Mouse (Mus musculus) neural tube, embryonic 12.5 days (tissue): ENCODE results near the gene Camkmt. TPM values are rescaled to one million over a fixed set of nuclear protein-coding genes. Genes with fewer than 3 reads are reported as not detected.

ENCODE experiments used
- ATAC-seq: fragments of 200-750 bp; cut with Nextera tagmentation; 2 replicates; pipeline ENCODE4 v1.8.0; 2017; ENCODE audit warnings: low read depth, mild to moderate bottlenecking, moderate TSS enrichment, moderate library complexity; ENCODE audit not compliant: low FRiP score
- H3K27ac ChIP-seq: fragments of 300-500 bp; sonication (generic); 2 replicates; pipeline ENCODE4 v1.5.1; 2016
- H3K27me3 ChIP-seq: fragments of 300-500 bp; sonication (generic); replicated peaks from 2 replicates; pipeline ENCODE4 v1.6.1; 2016; ENCODE audit warnings: mild to moderate bottlenecking
- H3K36me3 ChIP-seq: fragments of 300-500 bp; sonication (generic); 2 replicates; pipeline ENCODE4 v1.6.1; 2016; ENCODE audit warnings: mild to moderate bottlenecking
- H3K4me1 ChIP-seq: fragments of 300-500 bp; sonication (generic); 2 replicates; pipeline ENCODE4 v1.6.1; 2016
- H3K4me2 ChIP-seq: fragments of 300-500 bp; sonication (generic); replicated peaks from 2 replicates; pipeline ENCODE4 v1.6.1; 2016; ENCODE audit warnings: mild to moderate bottlenecking
- H3K4me3 ChIP-seq: fragments of 300-500 bp; sonication (generic); 2 replicates; pipeline ENCODE4 v1.5.1; 2016
- H3K9ac ChIP-seq: fragments of 300-500 bp; sonication (generic); 2 replicates; pipeline ENCODE4 v1.6.1; 2016; ENCODE audit warnings: mild to moderate bottlenecking
- H3K9me3 ChIP-seq: fragments of 300-500 bp; sonication (generic); 2 replicates; pipeline ENCODE4 v1.6.1; 2016; ENCODE audit warnings: mild to moderate bottlenecking
- WGBS: fragments of 180-500 bp; shearing (Covaris S2); methylation state at CpG from one replicate; pipeline ENCODE4 v1.1.7; 2016; 5-methylcytosine and 5-hydroxymethylcytosine counted together
- polyA plus RNA-seq: library from polyadenylated mRNA; unstranded; fragments of >200 nt; fragmentation: Nextera tagmentation; extraction: Ambion mirVana; gene quantifications from 2 replicates; pipeline ENCODE4 v1.2.1, GENCODE M21; 2016

The Camkmt gene
- polyA plus RNA-seq, 1 experiment from 2014 or later = 14.7 TPM

DNA sequence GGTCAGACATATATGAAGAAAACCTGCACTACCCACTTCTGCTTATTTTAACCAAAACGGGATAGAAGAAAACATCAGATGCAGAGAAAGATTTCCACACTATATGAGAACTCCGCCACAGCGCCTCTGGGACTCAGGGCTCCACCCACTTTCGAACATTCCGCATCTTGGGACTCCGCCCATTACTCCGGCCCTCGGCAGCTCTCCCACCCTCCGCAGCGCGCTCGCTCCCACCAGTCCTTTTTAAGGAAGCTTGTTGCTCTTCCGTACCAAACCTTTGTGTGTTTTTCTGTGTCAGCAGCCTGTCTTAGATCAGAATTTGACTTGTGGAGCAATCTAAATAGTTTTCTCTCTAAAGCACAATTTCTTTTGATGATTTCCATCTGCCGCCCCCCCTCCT lies 367.7 kb downstream of the Camkmt start:
- 3% methylated on average over 14 of the region's 14 CpGs for WGBS
- no peak overlapping the region for H3K4me3 ChIP-seq
- ATAC-seq = no peak

GRCm38 (mm10) chr17:85458589-85458988 lies 368.2 kb downstream of the Camkmt start:
- H3K36me3 ChIP-seq = no peaks in the 10 kb centered on the region
- ATAC-seq = 0 out of 2 replicates have a peak, but pooled peaks have one; percentile 41
- H3K4me3 ChIP-seq = no peak overlapping the region
- no peaks in the 10 kb centered on the region for H3K9me3 ChIP-seq
- H3K27ac ChIP-seq = no peak overlapping the region
- H3K4me1 ChIP-seq = peaks cover 4% of the 10 kb centered on the region; the same call in 1 of the 2 replicates
- no peak overlapping the region for H3K4me2 ChIP-seq
- H3K27me3 ChIP-seq = peaks cover 98% of the 10 kb centered on the region
- WGBS = 3% methylated on average over 9 of the region's 9 CpGs
- H3K9ac ChIP-seq = no peak overlapping the region

More for the DNA sequence above, 367.7 kb downstream of the Camkmt start:
- Histone ChIP-seq H3K4me1 (peaks cover 4% of the 10 kb centered on the region; the same call in 1 of the 2 replicates), H3K27ac (no peak overlapping the region), H3K9me3 (no peaks in the 10 kb centered on the region), H3K4me2 (no peak overlapping the region), H3K36me3 (no peaks in the 10 kb centered on the region), H3K27me3 (peaks cover 98% of the 10 kb centered on the region), H3K9ac (no peak overlapping the region)

GRCm38 (mm10) chr17:85461577-85461976 lies 371.2 kb downstream of the Camkmt start:
- 29% methylated on average over 3 of the region's 3 CpGs for WGBS
- no peaks in the 10 kb centered on the region for H3K9me3 ChIP-seq
- no peak for ATAC-seq
- peaks cover 12% of the 10 kb centered on the region for H3K4me1 ChIP-seq
- no peak overlapping the region for H3K27ac ChIP-seq
- no peak overlapping the region for H3K4me2 ChIP-seq
- H3K9ac ChIP-seq = no peak overlapping the region
- H3K36me3 ChIP-seq = no peaks in the 10 kb centered on the region
- no peak overlapping the region for H3K4me3 ChIP-seq
- H3K27me3 ChIP-seq = peaks cover 98% of the 10 kb centered on the region

DNA sequence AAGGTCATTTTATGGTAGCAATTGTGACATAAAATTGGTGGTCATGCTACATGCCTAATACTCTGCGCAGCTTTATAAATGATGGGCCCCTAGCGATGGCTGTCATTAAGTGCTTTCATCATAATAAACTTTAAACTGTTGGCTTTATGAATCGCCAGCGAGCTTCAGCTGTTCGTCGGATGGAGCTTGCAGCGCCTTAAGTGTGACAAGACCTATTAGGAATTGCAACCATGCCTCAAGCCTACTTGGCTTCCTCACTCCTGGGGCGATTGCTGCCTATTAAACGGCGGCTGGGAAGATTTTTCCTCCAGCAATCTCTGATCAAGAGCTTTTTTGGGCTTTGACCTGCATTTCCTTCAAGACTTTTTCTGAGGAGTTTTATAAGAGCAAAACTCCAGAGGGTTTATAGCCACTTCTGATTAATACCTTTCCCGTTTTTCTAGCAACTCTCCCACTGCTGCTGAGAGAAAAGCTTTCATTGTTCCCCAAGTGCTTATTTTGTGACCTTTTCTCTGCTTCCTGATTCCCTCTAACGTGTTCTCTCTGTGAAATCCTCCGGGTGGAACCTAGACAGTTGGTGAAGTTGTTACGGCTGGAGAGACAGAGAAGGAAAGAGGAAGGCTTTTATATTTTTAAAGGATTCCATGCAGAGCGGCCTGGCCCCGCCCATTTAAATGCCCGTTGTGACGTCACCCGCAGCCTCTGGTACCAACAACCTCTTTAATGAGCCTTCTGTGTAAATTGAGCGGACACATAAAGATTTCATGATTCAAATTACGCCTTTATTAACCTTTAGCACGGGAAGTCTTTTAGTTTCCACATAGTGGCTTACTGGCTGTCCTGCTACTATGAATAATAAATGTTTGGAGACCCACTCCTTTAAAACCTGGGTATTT lies 373.4 kb downstream of the Camkmt start:
- Histone ChIP-seq H3K9ac (no peak overlapping the region), H3K4me1 (peaks cover 12% of the 10 kb centered on the region), H3K4me2 (no peak overlapping the region), H3K9me3 (no peaks in the 10 kb centered on the region), H3K4me3 (no peak overlapping the region), H3K27ac (no peak overlapping the region), H3K36me3 (no peaks in the 10 kb centered on the region), H3K27me3 (peaks cover 98% of the 10 kb centered on the region)
- WGBS = 6% methylated on average over 22 of the region's 22 CpGs
- ATAC-seq = no peak

GRCm38 (mm10) chr17:85464466-85465411 lies 374.4 kb downstream of the Camkmt start:
- ATAC-seq = peak; percentile 37; the same call in 1 of the 2 replicates
- H3K36me3 ChIP-seq = no peaks in the 10 kb centered on the region
- H3K9ac ChIP-seq = no peak overlapping the region
- no peaks in the 10 kb centered on the region for H3K9me3 ChIP-seq
- H3K27ac ChIP-seq = no peak overlapping the region
- peaks cover 99% of the 10 kb centered on the region for H3K27me3 ChIP-seq
- H3K4me2 ChIP-seq = peak overlapping the region; percentile 33
- WGBS = under 1% methylated on average over 40 of the region's 40 CpGs
- peaks cover 12% of the 10 kb centered on the region for H3K4me1 ChIP-seq
- H3K4me3 ChIP-seq = no peak overlapping the region

- ATAC-seq = no peak
- Histone ChIP-seq H3K4me3 (no peak overlapping the region), H3K27me3 (peaks cover 99% of the 10 kb centered on the region), H3K9me3 (no peaks in the 10 kb centered on the region), H3K9ac (no peak overlapping the region), H3K36me3 (no peaks in the 10 kb centered on the region), H3K27ac (no peak overlapping the region), H3K4me2 (no peak overlapping the region), H3K4me1 (peaks cover 7% of the 10 kb centered on the region)
- 76% methylated on average over 4 of the region's 4 CpGs for WGBS
Measured at GRCm38 (mm10) chr17:85469776-85470175, 379.4 kb downstream of the Camkmt start.

DNA sequence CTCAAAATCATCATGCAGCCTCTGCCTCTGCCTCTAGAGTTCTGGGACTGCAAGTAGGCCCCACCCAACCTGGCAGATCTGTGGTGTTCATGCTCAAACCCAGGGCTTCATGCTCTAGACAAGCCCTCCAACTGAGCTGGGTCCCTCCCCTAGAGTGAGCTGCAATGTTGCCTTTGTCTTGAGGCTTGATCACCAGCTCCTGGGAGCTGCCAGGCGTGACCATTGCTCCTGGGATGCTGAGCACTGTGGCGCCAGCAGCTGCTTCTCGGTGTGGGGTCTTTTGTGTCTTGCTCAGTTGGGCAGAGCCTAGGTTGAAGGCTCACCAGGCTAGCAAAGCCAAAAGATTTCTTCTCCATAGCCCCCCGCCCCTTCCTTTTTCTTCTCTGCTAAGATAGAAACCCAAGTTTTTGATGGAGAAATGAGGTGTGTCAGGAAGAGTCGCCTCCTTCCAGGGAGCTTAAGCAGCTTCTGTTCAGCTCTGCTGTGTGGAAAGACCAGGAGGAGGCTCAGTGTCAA lies 382.4 kb downstream of the Camkmt start:
- H3K27ac ChIP-seq = no peak overlapping the region
- no peaks in the 10 kb centered on the region for H3K36me3 ChIP-seq
- no peak overlapping the region for H3K4me3 ChIP-seq
- H3K27me3 ChIP-seq = peaks cover 92% of the 10 kb centered on the region
- no peak overlapping the region for H3K9ac ChIP-seq
- no peaks in the 10 kb centered on the region for H3K9me3 ChIP-seq
- 1% methylated on average over 5 of the region's 5 CpGs for WGBS
- no peaks in the 10 kb centered on the region; the same call in 1 of the 2 replicates for H3K4me1 ChIP-seq
- no peak overlapping the region for H3K4me2 ChIP-seq
- ATAC-seq = no peak

DNA sequence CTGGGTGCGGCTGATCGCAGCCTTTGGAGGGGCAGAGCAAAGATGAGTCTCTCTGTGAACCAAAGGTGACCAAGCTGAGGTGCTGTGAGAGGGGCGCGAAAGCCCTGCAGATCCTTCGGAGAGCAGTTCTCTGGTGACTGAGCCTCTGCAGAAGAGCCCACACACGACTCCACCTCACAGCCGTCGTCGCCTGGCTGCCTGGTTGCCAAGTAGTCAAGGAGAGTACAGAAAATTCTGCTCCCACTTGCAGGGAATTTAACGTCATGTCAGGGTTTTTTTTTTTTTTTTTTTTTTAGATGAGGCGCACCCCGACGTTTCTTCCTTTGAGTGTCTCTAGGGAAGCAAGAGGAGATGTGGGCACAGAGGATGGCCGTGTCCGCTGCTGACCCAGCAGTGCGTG lies 382.9 kb downstream of the Camkmt start:
- H3K9me3 ChIP-seq = no peaks in the 10 kb centered on the region
- no peak for ATAC-seq
- H3K27ac ChIP-seq = no peak overlapping the region
- H3K9ac ChIP-seq = no peak overlapping the region
- WGBS = 2% methylated on average over 16 of the region's 16 CpGs
- no peak overlapping the region for H3K4me2 ChIP-seq
- H3K4me3 ChIP-seq = no peak overlapping the region
- no peaks in the 10 kb centered on the region for H3K36me3 ChIP-seq
- H3K4me1 ChIP-seq = no peaks in the 10 kb centered on the region; the same call in 1 of the 2 replicates
- H3K27me3 ChIP-seq = peaks cover 92% of the 10 kb centered on the region

GRCm38 (mm10) chr17:85473881-85474280 lies 383.5 kb downstream of the Camkmt start:
- H3K27ac ChIP-seq = no peak overlapping the region
- ATAC-seq = no peak
- peaks cover 89% of the 10 kb centered on the region for H3K27me3 ChIP-seq
- H3K4me1 ChIP-seq = no peaks in the 10 kb centered on the region; the same call in 1 of the 2 replicates
- H3K36me3 ChIP-seq = no peaks in the 10 kb centered on the region
- H3K9ac ChIP-seq = no peak overlapping the region
- no peak overlapping the region for H3K4me2 ChIP-seq
- no peaks in the 10 kb centered on the region for H3K9me3 ChIP-seq
- WGBS = 1% methylated on average over 8 of the region's 8 CpGs
- no peak overlapping the region for H3K4me3 ChIP-seq

- ATAC-seq = no peak
- H3K4me2 ChIP-seq = no peak overlapping the region
Measured at GRCm38 (mm10) chr17:85481241-85481640, 390.9 kb downstream of the Camkmt start.

DNA sequence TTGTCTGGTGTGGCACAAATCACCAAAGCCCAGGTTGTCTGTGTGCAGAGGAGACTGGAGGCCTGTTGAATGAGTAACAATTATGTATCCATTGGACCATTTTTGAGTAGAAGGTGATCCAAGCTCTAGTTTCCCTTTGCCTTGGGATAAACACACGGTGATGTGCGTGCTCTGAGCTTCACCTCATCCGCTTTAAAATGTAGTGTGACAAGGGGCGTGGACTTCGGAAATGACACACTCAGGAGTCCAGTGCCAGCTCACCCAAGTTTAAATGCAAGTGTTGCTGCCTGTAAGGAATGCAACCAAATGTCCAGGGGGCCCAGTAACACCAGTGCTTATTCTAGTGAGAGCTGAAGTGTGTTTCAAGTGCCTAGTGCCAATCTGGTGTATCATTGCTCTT lies 392.7 kb downstream of the Camkmt start:
- Histone ChIP-seq H3K4me2 (no peak overlapping the region), H3K36me3 (no peaks in the 10 kb centered on the region), H3K9ac (no peak overlapping the region), H3K9me3 (no peaks in the 10 kb centered on the region), H3K27ac (no peak overlapping the region), H3K27me3 (peaks cover 92% of the 10 kb centered on the region), H3K4me3 (no peak overlapping the region), H3K4me1 (peaks cover 6% of the 10 kb centered on the region)
- 87% methylated on average over 5 of the region's 5 CpGs for WGBS
- no peak for ATAC-seq

More at GRCm38 (mm10) chr17:85481241-85481640, 390.9 kb downstream of the Camkmt start:
- H3K27me3 ChIP-seq = peaks cover 86% of the 10 kb centered on the region
- H3K36me3 ChIP-seq = no peaks in the 10 kb centered on the region
- H3K4me1 ChIP-seq = no peaks in the 10 kb centered on the region
- no peak overlapping the region for H3K27ac ChIP-seq
- no peak overlapping the region for H3K4me3 ChIP-seq
- 85% methylated on average over 8 of the region's 8 CpGs for WGBS
- no peak overlapping the region for H3K9ac ChIP-seq
- H3K9me3 ChIP-seq = no peaks in the 10 kb centered on the region

- WGBS = 49% methylated on average over 8 of the region's 8 CpGs
- H3K4me1 ChIP-seq = peaks cover 6% of the 10 kb centered on the region
- H3K4me2 ChIP-seq = no peak overlapping the region
- peaks cover 95% of the 10 kb centered on the region for H3K27me3 ChIP-seq
- H3K9me3 ChIP-seq = no peaks in the 10 kb centered on the region
- H3K9ac ChIP-seq = no peak overlapping the region
- no peak overlapping the region for H3K4me3 ChIP-seq
- no peaks in the 10 kb centered on the region for H3K36me3 ChIP-seq
- H3K27ac ChIP-seq = no peak overlapping the region
- no peak for ATAC-seq
Measured at GRCm38 (mm10) chr17:85484015-85484414, 393.7 kb downstream of the Camkmt start.
